Mouse (Mus musculus) ES-Bruce4 (cell line): ENCODE results near the gene Gsdma2.

ENCODE experiments used
- CTCF ChIP-seq: IDR thresholded peaks from one replicate; pipeline ENCODE4 v1.8.1; 2011; ENCODE audit warnings: low read depth, low read length
- EP300 ChIP-seq: IDR thresholded peaks from 2 replicates; pipeline ENCODE4 v1.6.1; 2011; ENCODE audit warnings: low read depth, low read length; ENCODE audit not compliant: insufficient read depth
- POLR2A ChIP-seq: IDR thresholded peaks from one replicate; pipeline ENCODE4 v1.8.1; 2011; ENCODE audit warnings: low read length; ENCODE audit not compliant: insufficient read depth

DNA sequence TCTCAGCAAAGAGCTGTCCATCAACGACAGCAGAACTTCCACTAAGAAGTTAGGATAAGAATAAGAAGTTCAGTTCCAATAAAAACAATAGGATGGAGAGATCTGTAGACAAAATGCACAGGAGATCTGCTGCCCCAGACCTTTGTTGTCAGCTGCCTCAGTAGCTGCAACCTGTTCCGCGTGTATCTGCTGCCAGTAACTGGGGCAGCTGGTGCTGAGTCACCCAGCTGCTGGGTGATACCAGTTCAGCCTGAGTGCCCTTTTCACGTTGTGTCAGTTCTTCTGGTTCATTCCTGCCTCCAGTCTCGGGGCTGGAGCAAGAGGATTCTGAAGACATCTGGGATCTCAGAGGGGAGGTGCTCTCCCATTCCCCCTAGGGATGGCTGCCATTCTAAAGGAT, 25.3 kb downstream of the Gsdma2 start:
- TF ChIP-seq CTCF, result no peak
- TF ChIP-seq POLR2A, result no peak
- no peak for TF ChIP-seq EP300
